Mouse (Mus musculus) bone marrow macrophage, adult 2 months (primary cell): ENCODE data around the gene Zer1.

ENCODE experiments used
- CTCF ChIP-seq: IDR thresholded peaks from 2 replicates; pipeline ENCODE4 v1.5.1; 2012; ENCODE audit warnings: low read depth, mild to moderate bottlenecking, low read length, moderate library complexity
- POLR2A ChIP-seq: IDR thresholded peaks from 2 replicates; pipeline ENCODE4 v1.6.1; 2012; ENCODE audit warnings: mild to moderate bottlenecking, low read depth, low read length, borderline replicate concordance

- TF ChIP-seq POLR2A = no peak
- TF ChIP-seq CTCF = no peak
Observed at GRCm38 (mm10) chr2:30051992-30052761, 72.2 kb downstream of the Zer1 start.
